Comparison of ENCODE assay signal across 21 mouse cellular contexts in genomic region chr13:60470426-60471398, GRCm38 (mm10).
DNase-seq lines count a peak whose midpoint lies in the region; ATAC-seq and TF ChIP-seq lines count a peak whose summit lies in the region.
"Had no signal": no experiment of that assay in that cellular context is flagged by ENCODE, and none has a peak within 500 bp of the region (broad histone marks: within the 10 kb centered on the region; RNA-seq: fewer than 3 reads in every experiment).

No protein-coding gene starts in this region.

- H3K4me3 ChIP-seq in hindbrain, embryonic 16.5 days (ENCODE audit: low read length) = no peak overlapping the region
- H3K4me3 ChIP-seq in hindbrain, embryonic 11.5 days (ENCODE audit: low read depth, low read length) = no peak overlapping the region
- no peak overlapping the region for H3K4me3 ChIP-seq in lung, postnatal 0 days (ENCODE audit: low read depth, low read length)
- no peak overlapping the region for H3K4me3 ChIP-seq in thymus, adult 2 months (ENCODE audit: control insufficient read depth, insufficient read depth, low read length)
- H3K4me3 ChIP-seq: forebrain, embryonic 13.5 days; limb, embryonic 12.5 days; liver, embryonic 12.5 days; neural tube, embryonic 12.5 days had no signal

- TF ChIP-seq CTCF in lung, postnatal 0 days (IDR thresholded peaks at IDR 0.05) = no peak
- TF ChIP-seq CTCF in brain, embryonic 14.5 days (IDR thresholded peaks at IDR 0.05; ENCODE audit: borderline replicate concordance, extremely low read depth, insufficient read depth, insufficient read length) = no peak
- TF ChIP-seq CTCF in thymus, adult 2 months (IDR thresholded peaks at IDR 0.05; ENCODE audit: borderline replicate concordance, control insufficient read depth, extremely low read depth, insufficient read depth, low read length, poor library complexity) = no peak

- no peak overlapping the region for H3K9ac ChIP-seq in hindbrain, embryonic 16.5 days (ENCODE audit: low read depth, low read length)
- no peak overlapping the region for H3K9ac ChIP-seq in hindbrain, embryonic 11.5 days (ENCODE audit: low read depth, low read length)
- no peak overlapping the region for H3K9ac ChIP-seq in lung, postnatal 0 days (replicated peaks; ENCODE audit: low read depth)
- H3K9ac ChIP-seq: forebrain, embryonic 13.5 days; limb, embryonic 12.5 days; liver, embryonic 12.5 days; neural tube, embryonic 12.5 days had no signal

- H3K9me3 ChIP-seq in hindbrain, embryonic 16.5 days (ENCODE audit: control insufficient read depth, low read length) = no peaks in the 10 kb centered on the region
- H3K9me3 ChIP-seq in hindbrain, embryonic 11.5 days (ENCODE audit: control insufficient read depth, low read length) = no peaks in the 10 kb centered on the region
- H3K9me3 ChIP-seq in lung, postnatal 0 days (ENCODE audit: low read length) = no peaks in the 10 kb centered on the region
- H3K9me3 ChIP-seq: forebrain, embryonic 13.5 days; limb, embryonic 12.5 days; liver, embryonic 12.5 days; neural tube, embryonic 12.5 days had no signal

- DNase-seq in hindbrain, embryonic 11.5 days (ENCODE audit: low spot score) = no peak
- peak; percentile 23 for DNase-seq in lung, postnatal 0 days (ENCODE audit: low spot score)
- DNase-seq in lung, postnatal 36 days = no peak
- DNase-seq in brain, adult 2 months (ENCODE audit: low read depth, low spot score) = peak; percentile 73
- DNase-seq in brain, embryonic 14.5 days (ENCODE audit: low read depth) = peak; percentile 29
- no peak for DNase-seq in thymus, adult 2 months
- DNase-seq: adrenal gland, adult 2 months; cerebellum, adult 9-10 months; heart, adult 18-20 months; heart, postnatal 36 days; kidney, adult 9 months; kidney, postnatal 36 days; lung, adult 2 months; thymus, postnatal 14 days had no signal

- H3K27me3 ChIP-seq in hindbrain, embryonic 16.5 days (replicated peaks; ENCODE audit: control insufficient read depth, insufficient read depth, low read length) = no peaks in the 10 kb centered on the region; the same call in 1 of the 2 replicates
- H3K27me3 ChIP-seq in hindbrain, embryonic 11.5 days (ENCODE audit: control insufficient read depth, insufficient read depth, low read length) = no peaks in the 10 kb centered on the region
- H3K27me3 ChIP-seq in lung, postnatal 0 days (replicated peaks; ENCODE audit: insufficient read depth, low read length) = no peaks in the 10 kb centered on the region
- H3K27me3 ChIP-seq in thymus, adult 2 months (ENCODE audit: control insufficient read depth, insufficient read depth, low read length) = no peaks in the 10 kb centered on the region
- H3K27me3 ChIP-seq: limb, embryonic 12.5 days; liver, embryonic 12.5 days; neural tube, embryonic 12.5 days had no signal

- no peaks in the 10 kb centered on the region for H3K36me3 ChIP-seq in hindbrain, embryonic 16.5 days (ENCODE audit: control insufficient read depth, insufficient read depth, low read length)
- H3K36me3 ChIP-seq in hindbrain, embryonic 11.5 days (ENCODE audit: control insufficient read depth, insufficient read depth, low read length) = no peaks in the 10 kb centered on the region
- no peaks in the 10 kb centered on the region for H3K36me3 ChIP-seq in lung, postnatal 0 days (ENCODE audit: insufficient read depth, low read length)
- H3K36me3 ChIP-seq in thymus, adult 2 months (ENCODE audit: control insufficient read depth, insufficient read depth, low read length) = no peaks in the 10 kb centered on the region
- H3K36me3 ChIP-seq: limb, embryonic 12.5 days; liver, embryonic 12.5 days; neural tube, embryonic 12.5 days had no signal

- whole genome bisulfite sequencing in hindbrain, embryonic 16.5 days = 77% methylated on average over 17 of the region's 17 CpGs
- 79% methylated on average over 17 of the region's 17 CpGs for WGBS in hindbrain, embryonic 11.5 days
- WGBS in lung, postnatal 0 days = 54% methylated on average over 17 of the region's 17 CpGs
- WGBS in thymus, adult 2 months = 84% methylated on average over 17 of the region's 17 CpGs

- TF ChIP-seq POLR2A in brain, embryonic 14.5 days (IDR thresholded peaks at IDR 0.05; ENCODE audit: borderline replicate concordance, extremely low read depth, insufficient read depth, insufficient read length, poor library complexity, severe bottlenecking) = no peak
- no peak for TF ChIP-seq POLR2A in thymus, adult 2 months (IDR thresholded peaks at IDR 0.05; ENCODE audit: control insufficient read depth, extremely low read depth, insufficient read depth, low read length, poor library complexity)

- peak; percentile 57 for ATAC-seq in hindbrain, embryonic 16.5 days
- ATAC-seq in hindbrain, embryonic 11.5 days (ENCODE audit: low FRiP score) = no peak
- ATAC-seq in lung, postnatal 0 days = no peak
- ATAC-seq: forebrain, embryonic 13.5 days; inflammation-experienced regulatory T-cells, adult 6 months; liver, embryonic 12.5 days had no signal

- no peak for TF ChIP-seq EP300 in lung, postnatal 0 days (IDR thresholded peaks at IDR 0.05)

- 0 out of 2 replicates have a peak, but pooled peaks cover 3% of the 10 kb centered on the region for H3K4me1 ChIP-seq in hindbrain, embryonic 16.5 days (ENCODE audit: control insufficient read depth, insufficient read depth, low read depth, low read length)
- H3K4me1 ChIP-seq in hindbrain, embryonic 11.5 days (replicated peaks; ENCODE audit: control insufficient read depth, insufficient read depth, low read length) = no peaks in the 10 kb centered on the region
- H3K4me1 ChIP-seq in lung, postnatal 0 days (ENCODE audit: insufficient read depth, low read depth, low read length) = no peaks in the 10 kb centered on the region
- no peaks in the 10 kb centered on the region for H3K4me1 ChIP-seq in thymus, adult 2 months (replicated peaks; ENCODE audit: control insufficient read depth, insufficient read depth, low read length)
- H3K4me1 ChIP-seq: neural tube, embryonic 12.5 days had no signal

- H3K27ac ChIP-seq in hindbrain, embryonic 16.5 days (ENCODE audit: low read depth, low read length) = no peak overlapping the region; the same call in 1 of the 2 replicates
- no peak overlapping the region for H3K27ac ChIP-seq in hindbrain, embryonic 11.5 days (ENCODE audit: low read depth, low read length)
- H3K27ac ChIP-seq in lung, postnatal 0 days (ENCODE audit: low read length) = no peak overlapping the region
- H3K27ac ChIP-seq in thymus, adult 2 months (ENCODE audit: control insufficient read depth, insufficient read depth, low read length) = no peak overlapping the region
- H3K27ac ChIP-seq: forebrain, embryonic 13.5 days; limb, embryonic 12.5 days; liver, embryonic 12.5 days; neural tube, embryonic 12.5 days; stomach, postnatal 0 days had no signal

- no peak overlapping the region for H3K4me2 ChIP-seq in hindbrain, embryonic 16.5 days (ENCODE audit: low read length)
- H3K4me2 ChIP-seq in hindbrain, embryonic 11.5 days (replicated peaks; ENCODE audit: low read depth, low read length) = no peak overlapping the region
- H3K4me2 ChIP-seq in lung, postnatal 0 days (replicated peaks; ENCODE audit: low read depth, low read length) = no peak overlapping the region
- H3K4me2 ChIP-seq: forebrain, embryonic 13.5 days; limb, embryonic 12.5 days; liver, embryonic 12.5 days; neural tube, embryonic 12.5 days had no signal

Comparison
In these comparisons a context has a peak if more than half of its experiments do, and no peak if none do; other contexts are left out.
1. DNase-seq: peak in lung, postnatal 0 days (single experiment), brain, adult 2 months (single experiment) and brain, embryonic 14.5 days (single experiment); none in hindbrain, embryonic 11.5 days (single experiment), lung, postnatal 36 days (single experiment) and thymus, adult 2 months (single experiment).